Mouse (Mus musculus) 416B (cell line): ENCODE data around the gene Fam216a.
A peak's percentile ranks its signal among the peaks of the same experiment; 100 is the strongest.

Experiments used
- DNase-seq: peaks from one replicate; pipeline ENCODE4 v3.0.0; 2011; ENCODE audit warnings: low read depth

Gene Fam216a

GRCm38 (mm10) chr5:122391178-122391785 is 19.1 kb upstream of the Fam216a start:
- DNase-seq, result no peak

- DNase-seq, result no peak
Measured at GRCm38 (mm10) chr5:122390671-122391070, 18.5 kb upstream of the Fam216a start.

DNA sequence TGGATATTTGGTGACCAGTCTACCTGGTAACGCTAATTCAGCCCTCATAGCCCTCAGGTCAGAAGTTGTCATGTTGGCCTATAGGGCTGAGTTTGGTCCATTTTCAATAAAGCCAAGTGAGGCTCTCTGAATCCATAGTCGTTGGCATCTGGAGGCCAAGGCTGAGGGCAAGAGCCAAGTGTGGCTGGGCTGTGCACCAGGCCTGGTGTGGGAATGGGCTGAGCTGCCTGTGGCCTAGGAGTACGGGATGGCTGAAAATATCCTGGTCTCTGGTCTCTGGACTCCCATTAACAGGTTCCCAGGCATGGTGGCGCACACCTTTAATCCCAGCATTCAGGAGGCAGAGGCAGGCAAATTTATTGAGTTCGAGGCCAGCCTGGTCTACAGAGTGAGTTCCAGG is 17.8 kb upstream of the Fam216a start:
- no peak for DNase-seq

GRCm38 (mm10) chr5:122379374-122380155 is 7.4 kb upstream of the Fam216a start:
- DNase-seq, result peak; percentile 82

GRCm38 (mm10) chr5:122378171-122378570 is 6.0 kb upstream of the Fam216a start:
- no peak for DNase-seq

- no peak for DNase-seq
Measured at GRCm38 (mm10) chr5:122377101-122377833, 5.1 kb upstream of the Fam216a start.

DNA sequence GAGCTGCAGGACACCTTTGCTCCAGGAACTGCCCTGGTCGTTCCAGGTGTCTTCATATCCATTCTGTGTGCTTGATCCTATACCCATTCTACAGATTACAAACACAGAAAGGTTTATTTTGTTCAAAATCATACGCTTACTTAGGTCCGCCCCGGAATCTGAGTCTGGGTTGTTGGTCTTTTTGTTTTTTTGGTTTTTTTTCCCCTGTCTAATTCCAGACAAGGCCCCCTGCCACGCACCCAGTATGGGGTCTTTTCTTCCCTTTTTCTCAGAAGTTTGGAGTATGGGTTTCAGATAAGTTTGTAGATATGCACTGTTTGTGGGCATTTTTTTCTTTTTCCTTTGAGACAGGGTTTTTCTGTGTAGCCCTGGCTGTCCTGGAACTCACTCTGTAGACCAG is 714 bp upstream of the Fam216a start:
- no peak for DNase-seq

DNA sequence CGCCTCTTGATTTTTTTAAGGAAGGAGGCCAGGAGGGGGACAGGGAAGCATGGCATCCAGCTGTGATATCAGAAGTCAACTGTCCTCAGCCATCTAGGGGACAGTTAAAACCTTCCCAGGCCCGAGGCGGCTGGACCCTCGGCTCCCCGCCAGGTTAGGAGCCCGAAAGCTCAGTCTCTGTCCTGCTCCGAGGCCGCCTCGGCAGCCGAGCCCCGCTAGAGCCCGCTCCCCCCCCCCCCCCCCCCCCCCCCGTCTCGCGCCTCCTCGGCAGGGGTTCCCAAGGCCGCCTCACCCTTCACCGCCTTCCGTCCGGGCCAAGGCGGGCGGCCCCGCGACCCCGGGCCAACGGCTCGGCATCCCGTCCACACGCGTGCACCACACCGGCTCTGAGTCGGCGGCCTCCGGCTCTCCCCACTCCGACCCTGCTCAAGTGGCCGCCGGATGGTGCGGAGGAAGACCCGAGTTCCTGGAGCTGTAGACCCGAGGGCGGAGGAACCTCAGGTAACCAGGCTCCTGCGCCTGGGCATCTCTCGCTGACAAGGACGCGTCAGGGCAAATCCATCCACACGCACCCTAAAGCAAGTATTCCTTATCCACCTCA is 473 bp downstream of the Fam216a start, which contains the start of gene Gpn3:
TSS of gene Gpn3 (plus strand) at position 286 of the 601 bp plus-strand sequence.
- DNase-seq, result peak; percentile 41

GRCm38 (mm10) chr5:122354492-122355067 is 17.6 kb downstream of the Fam216a start:
- DNase-seq, result no peak

- peak; percentile 100 for DNase-seq
Measured at GRCm38 (mm10) chr5:122353807-122354491, 18.2 kb downstream of the Fam216a start, which contains the start of the genes Rad9b and Vps29. Rad9b (minus strand) TSS chr5:122354233. Vps29 (plus strand) TSS chr5:122354369.

- DNase-seq, result no peak
Measured at GRCm38 (mm10) chr5:122345777-122346176, 26.4 kb downstream of the Fam216a start.

DNA sequence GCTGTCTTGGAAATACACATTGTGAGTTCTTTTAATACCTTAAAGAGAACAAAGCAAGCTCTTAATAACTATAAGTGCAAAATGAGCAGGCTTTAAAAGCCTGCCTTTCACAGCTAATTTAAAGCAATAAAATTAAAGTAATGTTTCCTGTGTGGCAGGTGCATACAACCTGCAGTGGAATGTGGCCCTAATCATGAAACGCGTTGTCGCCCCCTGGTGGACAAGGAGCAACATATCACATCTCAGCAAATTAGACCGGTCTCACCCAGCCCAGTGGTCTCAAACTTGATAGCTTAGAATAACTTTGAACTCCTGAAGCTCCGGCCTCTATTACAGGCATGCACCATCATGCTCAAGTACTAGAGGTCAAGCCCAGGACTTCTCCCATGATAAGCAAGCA is 27.9 kb downstream of the Fam216a start:
- DNase-seq, result peak; percentile 71

- DNase-seq, result no peak
Measured at GRCm38 (mm10) chr5:122343768-122344167, 28.4 kb downstream of the Fam216a start.

DNA sequence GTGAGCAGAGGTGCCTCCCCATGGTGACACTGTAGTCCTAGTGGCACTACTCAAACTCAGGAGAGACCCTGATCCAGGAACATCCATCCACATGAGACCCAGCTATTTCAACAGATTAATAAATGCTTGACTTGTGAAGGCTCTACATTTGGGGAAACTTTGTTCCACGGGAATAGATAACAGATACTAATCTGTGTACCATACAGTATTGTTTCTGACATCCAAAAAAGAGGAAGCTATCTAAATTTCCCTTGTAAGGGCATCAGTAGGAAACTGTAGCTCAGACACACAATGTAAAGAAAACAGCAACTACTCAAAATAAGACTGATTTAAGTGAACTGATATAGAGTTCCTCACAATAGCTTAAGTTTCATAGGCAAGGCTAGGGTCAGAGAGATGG is 29.3 kb downstream of the Fam216a start:
- no peak for DNase-seq

DNA sequence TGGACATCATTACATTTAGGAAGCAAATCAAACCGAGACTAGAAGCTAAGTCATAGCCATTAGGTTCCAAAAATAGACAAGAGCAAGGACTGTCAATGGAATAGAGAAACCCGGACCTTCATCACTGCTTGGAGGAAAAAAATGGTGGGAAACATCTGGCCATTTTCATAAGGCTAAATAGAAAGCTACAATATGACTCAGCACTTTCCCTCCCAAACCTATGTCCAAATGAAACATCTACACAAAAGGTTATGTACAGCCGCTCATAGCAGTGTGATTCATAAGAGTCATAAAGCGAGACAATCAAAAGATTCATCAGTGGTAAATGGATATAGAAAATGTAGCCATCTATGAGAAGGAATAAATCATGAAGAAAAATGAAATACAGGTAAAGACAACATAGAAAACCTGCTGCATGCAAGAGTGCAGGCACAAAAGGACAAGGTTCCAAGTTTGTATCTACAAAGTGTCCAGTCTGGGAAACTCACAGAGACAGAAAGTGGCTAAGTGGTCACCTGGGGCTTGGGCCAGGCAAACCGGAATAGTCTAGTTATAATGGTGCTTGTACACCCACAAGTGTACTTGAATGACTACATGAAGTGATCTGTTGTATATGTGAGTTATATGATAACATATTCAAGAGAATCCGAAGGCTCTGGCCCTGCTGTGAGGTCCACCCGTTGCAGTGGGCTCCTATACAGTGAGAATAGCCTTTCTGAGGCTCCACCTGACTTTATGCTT is 35.4 kb downstream of the Fam216a start:
- no peak for DNase-seq

- no peak for DNase-seq
Measured at GRCm38 (mm10) chr5:122334682-122335081, 37.5 kb downstream of the Fam216a start.

GRCm38 (mm10) chr5:122330269-122330668 is 41.9 kb downstream of the Fam216a start:
- peak; percentile 54 for DNase-seq

- DNase-seq, result no peak
Measured at GRCm38 (mm10) chr5:122327283-122327682, 44.9 kb downstream of the Fam216a start.

GRCm38 (mm10) chr5:122325477-122325876 is 46.7 kb downstream of the Fam216a start:
- DNase-seq, result no peak

GRCm38 (mm10) chr5:122324608-122325431 is 47.3 kb downstream of the Fam216a start:
- no peak for DNase-seq
